Mouse (Mus musculus) ovary, adult 2 months (tissue): ENCODE measurements around the gene Adgrd1. TPM values are rescaled to one million over a fixed set of nuclear protein-coding genes. Genes with fewer than 3 reads are reported as not detected.

Source experiments
- polyA plus RNA-seq: library from polyadenylated mRNA; depleted of rRNA; stranded (reverse); fragments of >200 nt; gene quantifications from 2 replicates; pipeline ENCODE4 v1.2.3, GENCODE M21; 2012; rRNA removed

Adgrd1 gene
- polyA plus RNA-seq, result 6.2 and 8.8 TPM in 2 replicates

DNA sequence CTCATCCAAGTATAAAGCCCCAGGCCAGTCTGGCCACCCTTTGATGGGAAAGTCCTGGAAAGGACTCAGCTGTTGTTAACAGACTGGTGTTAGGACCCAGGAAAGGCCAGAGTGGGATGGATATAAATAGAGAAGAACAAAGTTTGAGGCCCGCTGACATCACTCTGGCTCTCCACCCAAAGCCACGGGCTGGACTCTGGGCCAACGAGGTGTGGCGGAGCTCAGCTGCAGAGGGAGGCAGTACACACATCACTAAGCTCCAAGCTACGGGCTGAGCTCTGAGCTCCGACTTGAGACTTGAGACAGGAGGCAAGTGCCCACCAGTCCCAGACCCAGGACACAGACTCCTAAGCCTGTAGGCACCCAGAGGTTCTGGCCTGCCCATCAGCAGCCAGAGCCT is at the start of gene Adgrd1:
Gene Adgrd1, plus strand, starts transcription at position 240 of the 400 bp plus-strand sequence.

Other genes starting within 250 kb of the Adgrd1 start
- 0.27 and 0.31 TPM in 2 replicates for gene Rimbp2, start 143.3 kb upstream of the Adgrd1 start, polyA plus RNA-seq
- 38.0 and 38.1 TPM in 2 replicates for gene Stx2, start 88.2 kb upstream of the Adgrd1 start, polyA plus RNA-seq
- gene Ran, start 76.7 kb upstream of the Adgrd1 start, polyA plus RNA-seq, result 77.1 and 84.2 TPM in 2 replicates